Mouse (Mus musculus) liver, embryonic 16.5 days (tissue): ENCODE measurements around the gene Mettl7a3. TPM values are rescaled to one million over a fixed set of nuclear protein-coding genes. Genes with fewer than 3 reads are reported as not detected.

ENCODE experiments used
- ATAC-seq: fragments of 200-750 bp; cut with Nextera tagmentation; 2 replicates; pipeline ENCODE4 v1.8.0; 2017; ENCODE audit warnings: low read depth, mild to moderate bottlenecking, moderate number of reproducible peaks, moderate library complexity
- H3K27ac ChIP-seq: fragments of 300-500 bp; sonication (generic); 2 replicates; pipeline ENCODE4 v1.5.1; 2014; ENCODE audit warnings: mild to moderate bottlenecking, low read length
- H3K27me3 ChIP-seq: fragments of 300-500 bp; sonication (generic); 2 replicates; pipeline ENCODE4 v1.6.1; 2014; ENCODE audit warnings: low read depth, low read length, mixed read lengths; ENCODE audit not compliant: control insufficient read depth, insufficient read depth
- H3K36me3 ChIP-seq: fragments of 300-500 bp; sonication (generic); 2 replicates; pipeline ENCODE4 v1.6.1; 2014; ENCODE audit warnings: mild to moderate bottlenecking; ENCODE audit not compliant: control insufficient read depth, insufficient read depth
- H3K4me1 ChIP-seq: fragments of 300-500 bp; sonication (generic); 2 replicates; pipeline ENCODE4 v1.6.1; 2014; ENCODE audit warnings: low read depth, low read length, mixed read lengths; ENCODE audit not compliant: control insufficient read depth
- H3K4me2 ChIP-seq: fragments of 300-500 bp; sonication (generic); 2 replicates; pipeline ENCODE4 v1.6.1; 2014; ENCODE audit warnings: low read depth, low read length, mixed read lengths
- H3K4me3 ChIP-seq: fragments of 300-500 bp; sonication (generic); 2 replicates; pipeline ENCODE4 v1.5.1; 2014; ENCODE audit warnings: low read depth, mild to moderate bottlenecking, low read length
- H3K9ac ChIP-seq: fragments of 300-500 bp; sonication (generic); 2 replicates; pipeline ENCODE4 v1.6.1; 2014; ENCODE audit warnings: low read depth, low read length
- H3K9me3 ChIP-seq: fragments of 300-500 bp; sonication (generic); replicated peaks from 2 replicates; pipeline ENCODE4 v1.6.1; 2016; ENCODE audit warnings: low read length; ENCODE audit not compliant: control insufficient read depth
- WGBS: fragments of 180-500 bp; shearing (Covaris S2); extraction: QIAGEN DNeasy Blood & Tissue Kit; methylation state at CpG from one replicate; pipeline ENCODE4 v1.1.7; 2014; ENCODE audit not compliant: insufficient replicate concordance; 5-methylcytosine and 5-hydroxymethylcytosine counted together
- polyA plus RNA-seq: library from polyadenylated mRNA; unstranded; fragments of >200 nt; fragmentation: Nextera tagmentation; extraction: Ambion mirVana; gene quantifications from 2 replicates; pipeline ENCODE4 v1.2.1, GENCODE M21; 2015

The Mettl7a3 gene
- not detected in 2 replicates for polyA plus RNA-seq

GRCm38 (mm10) chr15:100334629-100335028 is at the start of gene Mettl7a3:
TSS of gene Mettl7a3 (plus strand) at chr15:100334929.
- 72% methylated on average over 10 of the region's 10 CpGs for WGBS
- no peaks in the 10 kb centered on the region for H3K4me1 ChIP-seq
- no peaks in the 10 kb centered on the region for H3K36me3 ChIP-seq
- H3K4me3 ChIP-seq, result no peak within 1 kb of the TSS
- H3K4me2 ChIP-seq, result no peak within 1 kb of the TSS
- no peak within 1 kb of the TSS for H3K9ac ChIP-seq
- no peak within 1 kb of the TSS for H3K27ac ChIP-seq
- H3K27me3 ChIP-seq, result no peaks in the 10 kb centered on the region
- no peak for ATAC-seq
- H3K9me3 ChIP-seq, result no peaks in the 10 kb centered on the region

- Histone ChIP-seq H3K36me3 (no peaks in the 10 kb centered on the region), H3K4me3 (no peak overlapping the region), H3K9ac (no peak overlapping the region), H3K4me1 (no peaks in the 10 kb centered on the region), H3K27ac (no peak overlapping the region), H3K4me2 (no peak overlapping the region), H3K27me3 (no peaks in the 10 kb centered on the region), H3K9me3 (no peaks in the 10 kb centered on the region)
- ATAC-seq, result no peak
- WGBS, result 70% methylated on average over 6 of the region's 6 CpGs
These were observed 45.7 kb upstream of the Mettl7a3 start for GRCm38 (mm10) chr15:100288980-100289379.

GRCm38 (mm10) chr15:100290858-100291257 is 43.9 kb upstream of the Mettl7a3 start:
- no peaks in the 10 kb centered on the region for H3K36me3 ChIP-seq
- no peaks in the 10 kb centered on the region for H3K27me3 ChIP-seq
- H3K9ac ChIP-seq, result no peak overlapping the region
- H3K4me3 ChIP-seq, result no peak overlapping the region
- H3K4me1 ChIP-seq, result no peaks in the 10 kb centered on the region
- ATAC-seq, result no peak
- H3K4me2 ChIP-seq, result no peak overlapping the region
- H3K27ac ChIP-seq, result no peak overlapping the region
- 67% methylated on average over 5 of the region's 5 CpGs for WGBS
- H3K9me3 ChIP-seq, result no peaks in the 10 kb centered on the region

- Histone ChIP-seq H3K4me2 (no peak overlapping the region), H3K9me3 (no peaks in the 10 kb centered on the region), H3K4me3 (no peak overlapping the region), H3K9ac (no peak overlapping the region), H3K27ac (no peak overlapping the region), H3K27me3 (no peaks in the 10 kb centered on the region), H3K4me1 (no peaks in the 10 kb centered on the region), H3K36me3 (no peaks in the 10 kb centered on the region)
- 66% methylated on average over 7 of the region's 7 CpGs for WGBS
- no peak for ATAC-seq
These were observed 42.4 kb upstream of the Mettl7a3 start for GRCm38 (mm10) chr15:100292326-100292725.

GRCm38 (mm10) chr15:100297856-100298255 is 36.9 kb upstream of the Mettl7a3 start:
- no peak overlapping the region for H3K4me2 ChIP-seq
- H3K27ac ChIP-seq, result no peak overlapping the region
- H3K36me3 ChIP-seq, result no peaks in the 10 kb centered on the region
- H3K27me3 ChIP-seq, result no peaks in the 10 kb centered on the region
- ATAC-seq, result no peak
- 50% methylated on average over 5 of the region's 5 CpGs for WGBS
- H3K9ac ChIP-seq, result no peak overlapping the region
- no peaks in the 10 kb centered on the region for H3K9me3 ChIP-seq
- H3K4me3 ChIP-seq, result no peak overlapping the region
- H3K4me1 ChIP-seq, result peaks cover 9% of the 10 kb centered on the region

GRCm38 (mm10) chr15:100300499-100300898 is 34.2 kb upstream of the Mettl7a3 start:
- Histone ChIP-seq H3K4me3 (no peak overlapping the region), H3K27me3 (no peaks in the 10 kb centered on the region), H3K4me2 (no peak overlapping the region), H3K36me3 (no peaks in the 10 kb centered on the region), H3K4me1 (peaks cover 20% of the 10 kb centered on the region), H3K27ac (no peak overlapping the region), H3K9me3 (no peaks in the 10 kb centered on the region), H3K9ac (no peak overlapping the region)
- ATAC-seq, result no peak
- 57% methylated on average over 6 of the region's 6 CpGs for WGBS

- no peak overlapping the region for H3K27ac ChIP-seq
- H3K27me3 ChIP-seq, result no peaks in the 10 kb centered on the region
- no peaks in the 10 kb centered on the region for H3K36me3 ChIP-seq
- peaks cover 30% of the 10 kb centered on the region for H3K4me1 ChIP-seq
- no peak for ATAC-seq
- 82% methylated on average over 15 of the region's 15 CpGs for WGBS
- H3K9ac ChIP-seq, result no peak overlapping the region
- no peak overlapping the region for H3K4me3 ChIP-seq
- no peaks in the 10 kb centered on the region for H3K9me3 ChIP-seq
- H3K4me2 ChIP-seq, result no peak overlapping the region
These were observed 33.2 kb upstream of the Mettl7a3 start for GRCm38 (mm10) chr15:100301556-100301955.

- Histone ChIP-seq H3K27me3 (no peaks in the 10 kb centered on the region), H3K9me3 (no peaks in the 10 kb centered on the region), H3K36me3 (no peaks in the 10 kb centered on the region), H3K4me2 (peak overlapping the region; percentile 84), H3K9ac (peak overlapping the region; percentile 80), H3K4me1 (peaks cover 30% of the 10 kb centered on the region), H3K27ac (peak overlapping the region; percentile 96), H3K4me3 (peak overlapping the region; percentile 73)
- ATAC-seq, result no peak
- 34% methylated on average over 8 of the region's 8 CpGs for WGBS
These were observed 31.2 kb upstream of the Mettl7a3 start for GRCm38 (mm10) chr15:100303428-100304018.

GRCm38 (mm10) chr15:100304019-100304991 is 30.4 kb upstream of the Mettl7a3 start, which contains the start of gene Mettl7a1:
TSS of gene Mettl7a1 (plus strand) at chr15:100304140.
- Histone ChIP-seq H3K4me1 (peaks cover 30% of the 10 kb centered on the region), H3K4me3 (peak within 1 kb of the TSS; percentile 73), H3K27ac (peak within 1 kb of the TSS; percentile 96), H3K36me3 (no peaks in the 10 kb centered on the region), H3K27me3 (no peaks in the 10 kb centered on the region), H3K4me2 (peak within 1 kb of the TSS; percentile 84), H3K9me3 (no peaks in the 10 kb centered on the region), H3K9ac (peak within 1 kb of the TSS; percentile 80)
- WGBS, result under 1% methylated on average over 25 of the region's 30 CpGs
- ATAC-seq, result peak; percentile 78
